Mouse (Mus musculus) kidney, postnatal 10 days (tissue): ENCODE measurements at regions not wholly inside any gene's neighbourhood (a gene's known extent, or its start where the extent isn't known, plus 50 kb on each side); places are given as distances from the start of the nearest gene placed in this dataset.

ENCODE experiments used
- DNase-seq: peaks from one replicate; pipeline ENCODE4 v3.0.0; 2021; ENCODE audit warnings: mixed read lengths

DNA sequence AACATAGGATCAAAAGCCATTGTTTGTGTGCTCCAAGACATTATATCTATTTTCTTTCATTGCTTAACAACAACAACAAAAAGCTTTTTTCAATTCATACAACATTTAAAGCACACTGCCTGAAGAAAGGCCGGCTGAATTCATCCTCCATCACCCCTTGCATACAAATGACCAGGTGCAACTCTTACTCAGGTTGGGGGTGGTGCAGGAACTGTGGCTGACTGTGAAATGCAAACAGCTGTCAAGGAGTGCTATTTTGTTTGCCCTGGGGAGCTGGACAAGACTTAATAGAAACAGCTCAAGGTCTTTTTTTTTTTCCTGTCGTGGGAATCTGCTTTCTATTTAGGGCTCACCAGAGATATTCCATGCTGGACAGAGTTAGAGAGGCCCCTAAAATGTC is 406.6 kb upstream of the Cldn34d start:
- no peak for DNase-seq

DNA sequence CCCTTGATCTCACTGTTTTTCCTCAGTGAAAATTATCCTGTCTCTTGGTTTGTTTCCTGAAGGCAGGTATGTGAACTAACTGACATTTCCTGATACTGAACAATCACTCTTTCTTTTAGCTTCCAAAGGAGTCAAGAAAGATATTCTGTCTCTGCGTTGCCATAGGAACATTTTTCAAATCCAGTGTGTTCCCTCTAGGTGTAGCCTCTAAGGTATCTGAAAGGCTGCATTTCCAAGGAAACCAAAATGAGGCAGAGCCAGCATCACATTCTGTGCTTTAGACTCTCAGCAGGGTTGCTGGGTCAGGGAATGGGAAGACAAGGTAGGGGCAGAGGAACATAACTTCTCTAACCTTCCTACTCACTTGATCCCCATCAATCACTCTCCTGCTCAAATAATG is 411.2 kb upstream of the Cldn34d start:
- DNase-seq: no peak

DNA sequence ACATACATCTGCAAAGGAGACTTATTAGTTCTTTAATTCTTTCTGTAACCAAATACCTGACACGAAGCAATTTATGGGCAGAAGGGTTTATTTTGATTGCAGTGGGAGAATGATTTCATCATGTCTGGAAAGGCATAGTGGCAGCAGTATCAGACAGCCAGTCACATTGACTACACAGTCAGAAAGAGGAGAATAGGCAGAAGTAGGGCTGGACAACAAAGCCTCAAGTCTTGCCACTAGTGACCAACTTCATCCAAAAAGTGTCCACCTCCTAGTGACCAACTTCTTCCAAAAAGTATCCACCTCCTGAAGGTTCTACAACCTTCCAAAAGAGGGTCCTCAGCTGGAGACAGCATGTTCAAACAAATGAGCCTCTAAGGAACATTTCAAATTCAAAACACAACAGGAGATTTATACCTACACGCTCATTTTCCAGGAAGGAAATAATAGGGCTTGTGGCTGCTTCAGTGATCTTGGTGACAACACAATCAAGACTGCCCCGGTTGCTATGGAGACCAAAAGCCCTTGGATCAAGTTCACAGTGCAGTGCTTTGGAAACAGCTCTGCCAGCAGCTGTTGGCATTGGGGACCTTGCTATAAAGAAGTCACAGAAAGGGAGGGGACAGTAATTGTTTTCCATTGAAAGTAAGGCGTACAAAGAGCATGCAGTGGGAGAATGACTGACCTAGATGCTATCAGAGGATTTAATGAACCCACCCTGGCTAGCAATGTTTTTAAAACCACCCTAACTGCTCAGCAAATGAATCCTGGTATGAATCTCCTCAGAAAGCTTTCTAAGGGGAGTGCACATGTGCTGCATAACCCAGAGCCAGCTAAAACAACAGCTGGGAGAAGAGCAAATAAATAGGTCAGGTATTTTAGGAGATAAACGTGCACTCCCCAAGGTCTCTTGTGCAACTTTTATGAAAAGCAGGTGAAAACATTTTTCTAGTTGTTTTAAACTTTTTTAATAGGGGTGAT is 448.0 kb upstream of the Cldn34d start:
- peak; percentile 38 for DNase-seq

DNA sequence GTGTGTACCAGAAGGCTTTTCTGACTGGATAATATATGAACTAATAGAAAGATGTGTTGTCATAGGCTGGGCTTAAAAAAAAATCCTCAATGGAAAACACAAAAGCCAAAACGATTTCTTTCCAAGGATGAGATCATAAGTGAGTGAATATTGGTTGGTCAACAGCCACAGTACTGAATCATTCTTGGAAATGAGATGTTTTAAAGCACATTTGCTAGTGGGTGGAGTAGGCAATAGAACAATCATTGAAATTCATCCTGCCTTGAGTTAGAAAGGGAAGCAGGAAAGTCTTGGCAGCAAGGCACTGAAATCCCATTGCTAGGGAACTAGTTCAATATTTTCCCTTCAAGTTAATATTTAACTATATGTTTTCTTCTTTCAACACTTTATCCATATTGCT is 449.3 kb upstream of the Cldn34d start:
- DNase-seq: no peak

DNA sequence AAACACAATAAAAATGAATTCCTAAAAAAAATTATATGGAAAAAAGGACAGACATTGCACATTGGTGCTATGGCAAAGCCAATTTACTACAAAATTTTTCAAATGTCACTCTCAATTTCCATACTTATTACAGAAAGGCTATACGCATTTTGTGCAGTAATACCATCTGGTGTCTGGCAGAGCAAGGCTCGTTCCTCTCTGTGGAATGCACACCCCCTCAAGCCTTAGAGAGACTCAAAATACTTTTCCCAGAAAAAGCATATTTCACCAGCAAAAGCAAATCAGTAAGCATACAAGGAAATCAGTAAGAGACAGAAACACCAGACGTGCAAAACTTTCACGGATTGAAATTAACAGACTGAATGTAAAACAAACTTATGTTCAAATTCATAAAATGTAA is 431.0 kb upstream of the Tbl1x start:
- no peak for DNase-seq

DNA sequence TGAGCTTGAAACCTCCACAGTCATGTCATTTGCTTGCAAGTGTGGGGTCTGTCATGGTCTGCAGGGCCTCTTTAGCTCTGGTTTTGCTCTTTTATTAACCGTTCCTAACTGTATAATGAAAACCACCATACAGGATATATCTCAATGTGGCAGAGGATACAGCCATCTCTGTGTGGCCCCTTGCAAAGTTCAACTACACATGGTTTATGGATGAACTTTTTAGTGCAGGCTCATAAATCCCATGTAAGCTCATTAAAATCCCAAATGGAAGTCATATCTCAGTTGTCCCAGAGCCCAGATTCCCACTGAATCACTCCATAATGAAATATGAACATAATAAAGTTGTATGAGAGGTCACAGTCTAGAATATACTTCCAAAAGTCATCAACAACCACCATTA is 428.1 kb upstream of the Tbl1x start:
- no peak for DNase-seq

DNA sequence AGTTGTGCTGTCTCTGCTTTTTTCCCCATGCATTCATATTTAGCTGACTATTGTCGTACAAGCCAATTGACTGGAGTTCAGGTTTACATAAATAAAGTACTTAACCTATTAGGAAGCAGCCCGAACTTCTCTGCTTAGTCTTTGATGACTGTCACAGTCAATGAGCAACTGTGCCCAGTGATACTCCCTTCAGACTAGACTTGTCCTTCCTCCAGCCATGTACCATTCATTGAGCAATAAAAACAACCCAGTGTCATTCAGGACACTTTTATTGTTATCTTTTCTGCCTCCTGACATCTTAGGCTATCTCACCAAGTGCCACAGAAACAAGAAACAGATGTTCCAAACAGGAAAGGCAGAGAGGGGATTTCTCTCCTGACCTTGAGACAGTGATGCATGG is 389.1 kb upstream of the Tbl1x start:
- DNase-seq: no peak
